Mouse (Mus musculus): ENCODE data around the gene Antxr1. TPM values are rescaled to one million over a fixed set of nuclear protein-coding genes. Genes with fewer than 3 reads are reported as not detected.

Antxr1 gene
- polyA plus RNA-seq (2015; fragmentation: Nextera tagmentation; extraction: Ambion mirVana): 20.1 and 20.5 TPM in 2 replicates

DNA sequence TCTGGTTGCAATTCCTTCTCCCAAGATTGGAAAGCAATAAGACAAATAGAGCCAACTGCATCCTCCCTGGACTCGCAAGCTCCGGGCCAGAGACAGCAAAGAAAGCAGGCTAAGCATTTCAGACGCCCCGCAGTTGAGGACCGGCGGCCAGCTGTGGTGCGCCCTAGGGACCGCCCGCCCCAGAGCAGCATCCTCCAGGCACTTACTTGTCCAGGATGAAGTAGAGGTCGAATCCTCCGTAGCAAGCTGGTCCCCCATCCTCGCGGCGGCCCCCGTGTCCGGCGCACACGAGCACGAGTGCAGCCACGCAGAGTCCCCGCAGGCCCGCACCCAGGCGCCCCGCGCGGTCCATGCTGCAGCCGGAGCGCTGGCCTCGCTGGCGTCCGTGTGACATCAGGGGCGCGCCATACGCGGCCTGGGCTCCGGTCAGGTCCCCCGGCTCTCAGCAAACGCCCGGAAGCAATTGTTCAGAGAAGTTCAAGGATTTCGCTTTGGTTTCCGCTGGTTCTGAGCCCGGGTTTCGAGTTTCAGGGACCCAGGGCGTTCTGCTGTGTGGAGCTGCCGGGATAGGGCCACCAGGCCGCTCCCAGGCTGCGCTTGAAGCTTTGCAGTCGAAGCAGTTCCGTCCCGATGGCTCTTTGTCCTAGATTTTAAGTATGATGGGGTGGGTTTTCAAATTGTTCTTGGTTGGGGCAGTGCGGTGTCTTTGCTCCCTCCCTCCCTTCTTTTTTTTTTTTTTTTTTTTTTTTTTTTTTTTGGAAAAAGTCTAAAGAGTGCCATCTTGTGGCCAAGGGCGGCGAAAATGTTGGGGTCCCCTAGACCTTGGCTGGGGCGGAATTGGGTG, at the start of gene Antxr1:
Gene Antxr1, minus strand, starts transcription at position 731 of the 844 bp plus-strand sequence.
- H3K9ac ChIP-seq: peak within 1 kb of the TSS; percentile 98
- WGBS: under 1% methylated on average over 54 of the region's 54 CpGs
- peak within 1 kb of the TSS; percentile 81 for H3K4me2 ChIP-seq
- H3K4me1 ChIP-seq: peaks cover 35% of the 10 kb centered on the region
- H3K4me3 ChIP-seq: peak within 1 kb of the TSS; percentile 89
- no peaks in the 10 kb centered on the region for H3K27me3 ChIP-seq
- peak within 1 kb of the TSS; percentile 97 for H3K27ac ChIP-seq
- H3K36me3 ChIP-seq: no peaks in the 10 kb centered on the region
- peak; percentile 64; the same call in 1 of the 2 replicates for ATAC-seq (ENCODE audit: insufficient number of reproducible peaks, insufficient read depth, low FRiP score, low TSS enrichment, low read depth)
- H3K9me3 ChIP-seq: no peaks in the 10 kb centered on the region

DNA sequence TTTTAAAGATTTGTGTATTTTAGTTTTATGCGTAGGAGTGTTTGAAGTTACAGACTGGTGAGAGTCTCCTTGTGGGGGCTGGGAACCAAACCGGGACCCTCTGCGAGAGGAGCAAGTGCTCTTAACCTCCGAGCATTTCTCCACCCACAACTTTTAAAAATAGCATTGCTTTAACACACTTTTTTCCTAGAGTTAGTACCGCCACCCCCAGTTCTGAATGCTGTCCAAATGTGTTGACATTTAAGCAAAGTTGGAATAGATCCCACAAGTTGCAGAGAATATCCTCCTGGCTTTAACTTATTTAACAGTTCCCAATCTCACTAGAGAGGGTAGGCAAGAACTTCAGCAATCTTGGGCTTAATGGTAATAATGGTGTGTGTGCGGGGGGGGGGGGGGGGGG, 49.1 kb upstream of the Antxr1 start:
- H3K27me3 ChIP-seq: peaks cover 26% of the 10 kb centered on the region
- H3K9me3 ChIP-seq: no peaks in the 10 kb centered on the region
- H3K4me2 ChIP-seq: peak overlapping the region; percentile 68
- H3K9ac ChIP-seq: no peak overlapping the region
- peaks cover 15% of the 10 kb centered on the region for H3K4me1 ChIP-seq
- peak overlapping the region; percentile 38 for H3K4me3 ChIP-seq
- no peaks in the 10 kb centered on the region for H3K36me3 ChIP-seq
- WGBS: 47% methylated on average over 6 of the region's 6 CpGs
- no peak overlapping the region for H3K27ac ChIP-seq
- ATAC-seq (ENCODE audit: insufficient number of reproducible peaks, insufficient read depth, low FRiP score, low TSS enrichment, low read depth): no peak

DNA sequence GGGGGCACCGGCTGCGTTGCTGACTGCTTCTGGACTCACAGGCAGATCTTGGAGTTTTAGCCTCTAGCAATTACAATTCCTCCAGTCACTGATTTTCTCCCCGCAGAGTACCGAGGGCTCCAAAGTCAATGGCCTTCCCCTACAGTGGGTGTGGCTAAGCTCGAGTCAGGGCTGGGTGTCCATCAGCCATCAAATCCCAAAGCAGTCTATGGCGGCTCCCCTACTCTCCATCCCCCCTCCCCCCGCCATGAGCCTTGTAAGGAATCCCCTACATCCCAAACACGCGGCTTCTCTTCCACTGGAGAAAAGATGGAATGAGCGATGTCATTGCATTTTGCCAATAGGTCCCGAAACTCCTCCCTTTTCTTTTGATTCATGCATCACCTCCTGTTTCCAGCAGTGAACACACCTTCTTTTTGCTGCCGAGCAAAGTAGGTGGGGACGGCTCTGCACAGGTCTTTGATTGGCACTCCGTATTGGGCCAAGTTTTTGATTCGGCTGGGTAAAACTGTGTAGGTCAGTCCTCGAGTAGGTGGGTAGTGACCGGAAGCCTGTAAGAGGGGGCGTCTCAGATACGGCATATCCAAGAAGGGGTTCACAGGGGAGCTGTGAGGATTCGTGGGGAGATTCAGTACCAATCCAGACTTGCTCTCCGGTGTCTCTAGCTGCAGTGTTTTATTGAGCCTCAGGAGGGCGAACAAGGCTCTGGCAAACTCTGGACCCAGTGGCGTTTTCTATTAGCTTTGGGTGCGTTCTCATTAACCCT, 48.5 kb upstream of the Antxr1 start:
- ATAC-seq (ENCODE audit: insufficient number of reproducible peaks, insufficient read depth, low FRiP score, low TSS enrichment, low read depth): no peak
- Histone ChIP-seq H3K9ac (peak overlapping the region; percentile 32; the same call in 1 of the 2 replicates), H3K27me3 (peaks cover 26% of the 10 kb centered on the region), H3K27ac (no peak overlapping the region), H3K4me1 (peaks cover 13% of the 10 kb centered on the region; the same call in 1 of the 2 replicates), H3K9me3 (no peaks in the 10 kb centered on the region), H3K4me2 (peak overlapping the region; percentile 68), H3K4me3 (peak overlapping the region; percentile 38), H3K36me3 (no peaks in the 10 kb centered on the region)
- WGBS: 8% methylated on average over 24 of the region's 24 CpGs

DNA sequence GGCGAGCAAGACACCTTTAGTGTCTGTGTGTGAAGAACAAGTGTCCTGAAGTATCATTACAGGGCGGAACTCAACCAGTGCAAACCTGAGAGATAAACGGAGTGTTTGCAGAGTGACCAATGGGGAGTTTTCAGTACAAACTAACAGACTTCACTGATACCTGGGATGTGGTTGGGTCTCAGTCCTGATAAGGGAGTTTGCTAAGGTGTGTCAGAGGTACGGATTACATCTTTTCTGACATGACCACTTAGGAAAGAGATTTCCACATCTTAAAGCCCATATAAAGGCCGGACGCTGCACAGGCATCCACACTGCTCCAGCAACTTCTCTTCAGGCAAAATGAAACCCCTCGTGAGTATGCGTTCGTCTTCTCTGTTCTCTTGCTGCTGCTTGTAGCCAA, 37.4 kb upstream of the Antxr1 start, which contains the start of gene Gkn2:
Gene Gkn2, plus strand, starts transcription at position 301 of the 400 bp plus-strand sequence.
- no peak for ATAC-seq (ENCODE audit: insufficient number of reproducible peaks, insufficient read depth, low FRiP score, low TSS enrichment, low read depth)
- no peaks in the 10 kb centered on the region for H3K9me3 ChIP-seq
- H3K36me3 ChIP-seq: no peaks in the 10 kb centered on the region
- H3K4me3 ChIP-seq: no peak within 1 kb of the TSS
- H3K27me3 ChIP-seq: no peaks in the 10 kb centered on the region
- 87% methylated on average over 9 of the region's 9 CpGs for WGBS
- no peaks in the 10 kb centered on the region for H3K4me1 ChIP-seq
- H3K9ac ChIP-seq: no peak within 1 kb of the TSS
- no peak within 1 kb of the TSS for H3K27ac ChIP-seq
- no peak within 1 kb of the TSS for H3K4me2 ChIP-seq

DNA sequence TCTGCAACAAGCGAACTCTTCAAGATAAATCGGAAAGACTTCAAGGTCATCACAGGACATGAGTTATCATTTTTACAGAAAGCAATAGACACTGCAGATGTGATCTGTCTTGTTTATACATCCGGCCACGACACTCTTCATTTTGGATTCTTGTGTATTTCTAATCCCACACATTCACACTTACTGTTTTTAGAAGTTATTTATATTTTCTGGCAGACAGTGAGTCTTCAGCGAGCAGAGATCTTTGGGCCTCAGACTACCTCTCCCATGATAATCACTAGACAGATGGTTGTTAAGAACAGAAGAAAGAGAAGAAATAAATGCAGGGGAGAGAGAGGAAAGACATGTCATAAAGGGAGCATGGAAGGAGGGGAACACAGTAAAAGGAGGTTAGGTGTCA, 33.6 kb upstream of the Antxr1 start:
- Histone ChIP-seq H3K27ac (no peak overlapping the region), H3K36me3 (no peaks in the 10 kb centered on the region), H3K4me1 (no peaks in the 10 kb centered on the region), H3K4me3 (no peak overlapping the region), H3K4me2 (no peak overlapping the region), H3K27me3 (no peaks in the 10 kb centered on the region), H3K9me3 (no peaks in the 10 kb centered on the region), H3K9ac (no peak overlapping the region)
- ATAC-seq (ENCODE audit: insufficient number of reproducible peaks, insufficient read depth, low FRiP score, low TSS enrichment, low read depth): no peak
- 87% methylated on average over 5 of the region's 5 CpGs for WGBS

DNA sequence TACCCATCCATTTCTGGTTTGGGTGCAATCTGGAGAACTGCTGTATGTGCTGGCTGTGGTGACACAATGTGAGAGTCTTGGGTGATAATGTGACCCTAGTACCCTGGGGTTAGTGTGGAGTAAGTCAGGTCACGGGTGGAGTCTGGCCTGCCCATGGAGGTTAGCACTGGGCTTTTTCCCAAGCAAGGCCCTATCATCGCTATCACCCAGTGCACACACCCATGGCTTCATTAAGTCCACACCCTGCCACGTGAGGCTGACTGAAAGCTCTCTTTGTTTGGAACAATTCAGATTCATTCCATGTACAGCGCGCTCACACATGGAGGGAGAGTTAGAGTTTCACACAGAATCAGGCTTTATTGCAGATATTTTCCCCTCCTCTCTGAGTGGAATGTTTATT, 18.8 kb upstream of the Antxr1 start:
- peaks cover 3% of the 10 kb centered on the region; the same call in 1 of the 2 replicates for H3K4me1 ChIP-seq
- H3K4me3 ChIP-seq: no peak overlapping the region
- no peak for ATAC-seq (ENCODE audit: insufficient number of reproducible peaks, insufficient read depth, low FRiP score, low TSS enrichment, low read depth)
- peak overlapping the region; percentile 22; the same call in 1 of the 2 replicates for H3K27ac ChIP-seq
- 63% methylated on average over 5 of the region's 5 CpGs for WGBS
- H3K27me3 ChIP-seq: no peaks in the 10 kb centered on the region
- no peak overlapping the region for H3K4me2 ChIP-seq
- H3K9me3 ChIP-seq: no peaks in the 10 kb centered on the region
- no peak overlapping the region for H3K9ac ChIP-seq
- H3K36me3 ChIP-seq: no peaks in the 10 kb centered on the region

DNA sequence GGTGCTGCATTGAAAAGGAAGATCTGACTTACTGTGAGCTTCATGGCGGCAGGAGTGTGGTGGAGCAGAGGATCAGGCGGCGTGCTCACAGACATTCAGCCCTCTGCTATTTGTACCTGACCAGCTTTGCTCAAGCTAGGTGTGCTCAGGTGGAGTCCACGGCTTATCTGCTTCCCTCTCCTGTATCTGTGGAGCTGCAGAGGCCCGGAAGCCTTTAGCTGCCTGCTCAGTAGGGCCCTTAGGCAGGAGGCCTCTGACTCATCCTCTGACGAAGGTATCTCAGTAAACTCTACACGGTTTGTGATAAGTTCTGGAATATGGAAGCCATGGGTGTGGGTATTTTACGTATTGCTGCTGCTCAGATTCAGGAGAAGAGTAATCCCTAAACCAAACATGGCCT, 15.2 kb upstream of the Antxr1 start, which contains the start of gene Gkn1:
Gene Gkn1, minus strand, starts transcription at position 114 of the 400 bp plus-strand sequence.
- Histone ChIP-seq H3K4me1 (peaks cover 3% of the 10 kb centered on the region; the same call in 1 of the 2 replicates), H3K4me3 (no peak within 1 kb of the TSS), H3K9me3 (no peaks in the 10 kb centered on the region), H3K9ac (no peak within 1 kb of the TSS), H3K36me3 (no peaks in the 10 kb centered on the region), H3K27ac (no peak within 1 kb of the TSS), H3K4me2 (no peak within 1 kb of the TSS), H3K27me3 (no peaks in the 10 kb centered on the region)
- ATAC-seq (ENCODE audit: insufficient number of reproducible peaks, insufficient read depth, low FRiP score, low TSS enrichment, low read depth): no peak
- WGBS: 93% methylated on average over 8 of the region's 8 CpGs

DNA sequence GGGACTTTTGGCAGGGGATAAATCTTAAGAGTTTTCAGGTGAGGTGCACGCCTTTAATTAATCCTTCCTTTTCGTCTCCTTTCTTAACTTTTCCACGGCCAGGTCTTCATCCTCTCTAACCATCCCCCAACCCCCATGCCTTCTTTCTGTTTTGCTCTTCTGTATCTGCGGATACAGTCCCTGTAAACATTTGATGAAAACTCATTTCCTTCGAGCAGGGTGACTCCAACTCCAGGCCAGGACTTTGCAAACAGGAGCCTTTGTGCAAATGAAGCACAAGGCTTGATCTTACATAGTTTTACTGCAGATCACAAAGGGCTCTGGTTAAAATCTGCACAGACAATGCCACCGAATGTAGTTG, 294 bp upstream of the Antxr1 start:
- Histone ChIP-seq H3K9ac (no peak overlapping the region), H3K27ac (no peak overlapping the region), H3K27me3 (no peaks in the 10 kb centered on the region), H3K4me1 (peaks cover 29% of the 10 kb centered on the region), H3K4me2 (peak overlapping the region; percentile 81; the same call in 1 of the 2 replicates), H3K4me3 (peak overlapping the region; percentile 89), H3K36me3 (no peaks in the 10 kb centered on the region), H3K9me3 (no peaks in the 10 kb centered on the region)
- WGBS: 31% methylated on average over 6 of the region's 6 CpGs
- no peak for ATAC-seq (ENCODE audit: insufficient number of reproducible peaks, insufficient read depth, low FRiP score, low TSS enrichment, low read depth)

DNA sequence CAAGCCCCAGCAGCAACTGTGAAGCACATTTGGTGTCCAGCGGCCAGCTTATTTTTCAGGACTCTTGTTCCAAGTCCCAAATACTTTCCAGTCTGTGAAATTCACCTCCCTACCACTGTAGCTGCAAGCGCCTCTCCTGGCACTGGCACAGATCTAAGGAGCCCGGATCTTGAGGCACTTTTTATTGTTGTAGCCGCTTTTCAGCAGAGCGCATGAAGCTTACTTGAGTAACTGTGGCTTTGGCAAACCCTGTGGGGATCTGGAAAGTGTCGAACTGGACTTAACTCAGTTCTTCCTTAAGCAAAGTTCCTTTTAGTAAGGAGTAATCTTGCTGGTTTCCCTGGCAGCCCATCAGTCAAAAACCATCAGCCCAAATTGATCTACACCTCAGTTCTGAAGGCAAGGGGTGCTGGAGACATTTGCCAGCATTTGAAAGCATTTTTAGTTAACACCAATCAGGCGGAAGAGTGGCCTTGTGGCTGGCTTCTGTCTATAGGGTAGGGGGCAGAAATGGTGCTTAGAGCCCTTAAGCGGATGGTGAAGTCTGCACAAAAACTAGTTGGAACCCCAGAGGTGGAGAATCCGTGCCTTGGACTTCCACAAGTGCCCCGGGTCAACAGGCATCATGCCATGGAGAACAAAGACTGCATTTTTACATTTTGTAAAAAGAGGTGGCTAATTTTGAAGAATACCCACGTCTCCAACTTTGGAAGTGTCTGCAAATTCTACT, 1.1 kb downstream of the Antxr1 start:
- Histone ChIP-seq H3K36me3 (no peaks in the 10 kb centered on the region), H3K4me1 (peaks cover 42% of the 10 kb centered on the region), H3K9me3 (no peaks in the 10 kb centered on the region), H3K4me2 (peak overlapping the region; percentile 81), H3K9ac (peak overlapping the region; percentile 98), H3K27me3 (no peaks in the 10 kb centered on the region), H3K4me3 (peak overlapping the region; percentile 89), H3K27ac (peak overlapping the region; percentile 97)
- 4% methylated on average over 11 of the region's 11 CpGs for WGBS
- no peak for ATAC-seq (ENCODE audit: insufficient number of reproducible peaks, insufficient read depth, low FRiP score, low TSS enrichment, low read depth)

DNA sequence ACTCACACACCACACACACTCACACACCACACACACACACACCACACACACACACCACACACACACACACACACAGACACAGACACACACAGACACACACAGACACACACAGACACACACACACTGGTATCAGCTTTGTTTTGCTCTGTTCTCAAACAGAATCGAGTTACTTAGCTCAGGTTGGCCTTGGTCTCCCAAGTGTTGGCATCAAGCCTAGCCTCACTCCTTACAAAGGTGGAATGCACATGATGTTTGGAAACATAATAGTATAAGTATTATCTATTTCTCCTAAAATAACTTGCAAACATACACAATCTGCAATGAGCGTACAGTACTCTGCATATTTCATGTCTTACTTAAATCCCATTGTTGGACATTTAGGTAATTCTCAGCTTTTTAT, 3.2 kb downstream of the Antxr1 start:
- Histone ChIP-seq H3K9me3 (no peaks in the 10 kb centered on the region), H3K4me2 (peak overlapping the region; percentile 81), H3K36me3 (no peaks in the 10 kb centered on the region), H3K4me1 (peaks cover 51% of the 10 kb centered on the region), H3K9ac (no peak overlapping the region), H3K27me3 (no peaks in the 10 kb centered on the region), H3K4me3 (peak overlapping the region; percentile 89), H3K27ac (no peak overlapping the region)
- 55% methylated on average over 2 of the region's 2 CpGs for WGBS
- ATAC-seq (ENCODE audit: insufficient number of reproducible peaks, insufficient read depth, low FRiP score, low TSS enrichment, low read depth): no peak

Data from embryonic facial prominence, embryonic 13.5 days (tissue).